ENCODE assay signal across 8 mouse cellular contexts in the genomic region with DNA sequence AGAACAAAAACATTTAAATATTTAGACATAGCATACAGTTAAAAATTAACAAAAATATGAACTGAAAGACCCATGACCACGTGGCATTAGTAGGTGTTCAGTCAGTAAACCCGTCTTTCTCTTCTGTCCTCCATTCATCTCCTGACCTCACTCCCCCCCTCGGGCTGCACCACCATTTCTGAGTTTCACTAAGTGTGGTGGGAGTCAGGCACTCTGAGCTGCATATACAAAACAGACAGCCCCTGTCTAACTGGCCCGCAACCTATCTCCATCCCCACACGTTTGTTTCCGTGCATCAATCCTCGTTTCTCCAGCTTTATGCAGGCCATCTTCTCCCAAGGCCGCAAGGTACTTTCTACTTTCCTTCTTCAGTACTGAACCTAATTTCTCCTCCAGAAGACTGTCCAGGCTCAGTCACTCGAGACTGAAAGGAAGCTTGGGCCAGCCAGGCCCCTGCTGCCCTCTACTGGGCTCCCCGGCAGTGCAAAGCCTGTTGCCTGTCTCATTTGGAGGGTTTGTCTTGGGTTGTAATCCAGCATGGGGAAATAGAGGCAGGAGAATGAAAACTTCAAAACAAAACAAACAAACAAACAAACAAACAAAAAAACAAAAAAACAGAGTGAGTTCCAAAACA. TPM values are rescaled to one million over a fixed set of nuclear protein-coding genes. Genes with fewer than 3 reads are reported as not detected.
DNase-seq lines count a peak whose midpoint lies in the region; ATAC-seq and TF ChIP-seq lines count a peak whose summit lies in the region.

No protein-coding gene starts in this region.

- ATAC-seq in frontal cortex, adult (ENCODE audit: low TSS enrichment): peak; percentile 89
- 0 out of 2 replicates have a peak, but pooled peaks have one; percentile 57 for ATAC-seq in hindbrain, embryonic 13.5 days (ENCODE audit: low FRiP score)
- ATAC-seq in megakaryocyte, adult 5-6 weeks (ENCODE audit: poor library complexity, severe bottlenecking): peak; percentile 87

- H3K4me2 ChIP-seq in hindbrain, embryonic 13.5 days: no peak overlapping the region

- peaks cover 10% of the 10 kb centered on the region for H3K36me3 ChIP-seq in hindbrain, embryonic 13.5 days

- no peaks in the 10 kb centered on the region for H3K27me3 ChIP-seq in hindbrain, embryonic 13.5 days

- no peak overlapping the region for H3K4me3 ChIP-seq in hindbrain, embryonic 13.5 days
- H3K4me3 ChIP-seq in left cerebral cortex, adult 2 months: no peak overlapping the region

- 35% methylated on average over 10 of the region's 10 CpGs for WGBS in hindbrain, embryonic 13.5 days

- no peak overlapping the region for H3K9ac ChIP-seq in hindbrain, embryonic 13.5 days

- no peaks in the 10 kb centered on the region for H3K9me3 ChIP-seq in hindbrain, embryonic 13.5 days

- peak; percentile 85 for TF ChIP-seq CTCF in left cerebral cortex, adult 2 months (IDR thresholded peaks at IDR 0.05)

- intact Hi-C loops in left cerebral cortex, adult 2 months (cut with DNase I): loop anchor here (1.0 to 5.0 kb wide), 2 partner anchors 77 to 161 kb away; no protein-coding TSS in a partner anchor

- peak; percentile 86 for DNase-seq in heart, adult 11 months
- no peak for DNase-seq in heart, adult 8-10 months (ENCODE audit: low spot score)
- DNase-seq in cerebellum, adult 8-10 months: peak; percentile 36
- peak; percentile 64 to 71 for DNase-seq in left cerebral cortex, adult 2 months (ENCODE audit: extremely low spot score in 1 of 2, low spot score in 2 of 2)
- peak; percentile 16 to 27 for DNase-seq in right cerebral cortex, postnatal 36 days (ENCODE audit: low spot score in 2 of 2)

- H3K4me1 ChIP-seq in hindbrain, embryonic 13.5 days (replicated peaks): 0 out of 2 replicates have a peak, but pooled peaks cover 3% of the 10 kb centered on the region

- H3K27ac ChIP-seq in hindbrain, embryonic 13.5 days: no peak overlapping the region
- no peak overlapping the region for H3K27ac ChIP-seq in left cerebral cortex, adult 2 months

RNA-seq across cellular contexts. Expression of a gene that starts 10.5 kb away (rescaled TPM):
- total RNA-seq in heart, adult 8-10 months (2022): 100 to 1,000 TPM; 323 to 407 (median 359) TPM
- polyA plus RNA-seq in hindbrain, embryonic 13.5 days (2015; fragmentation: Nextera tagmentation; extraction: Ambion mirVana): 563 and 564 TPM in 2 replicates
- 100 to 1,000 TPM; 168 to 210 TPM for total RNA-seq in left cerebral cortex, adult 2 months (2021)
- total RNA-seq in megakaryocyte, adult 5-6 weeks (2015): 1,284 and 1,307 TPM in 2 replicates
- 3,022 and 3,027 TPM in 2 replicates for total RNA-seq in megakaryocyte, adult 5-6 weeks (2017)

RNA-seq across cellular contexts. Expression of a gene that starts 15.3 kb away (rescaled TPM):
- total RNA-seq in heart, adult 8-10 months (2022): 1 to 10 TPM; 4.2 to 9.8 (median 6.5) TPM
- 6.5 and 6.8 TPM in 2 replicates for polyA plus RNA-seq in hindbrain, embryonic 13.5 days (2015; fragmentation: Nextera tagmentation; extraction: Ambion mirVana)
- 10 to 100 TPM; 25.5 to 31.0 TPM for total RNA-seq in left cerebral cortex, adult 2 months (2021)
- 0.02 and 0.16 TPM in 2 replicates for total RNA-seq in megakaryocyte, adult 5-6 weeks (2015)
- total RNA-seq in megakaryocyte, adult 5-6 weeks (2017): 0.18 TPM in 1 of 2 replicates, not detected in the other

Comparison
In these comparisons a context has a peak if more than half of its experiments do, and no peak if none do; other contexts are left out.
1. RNA of a gene that starts 15.3 kb away (total RNA-seq): 25.5 to 31.0 TPM in left cerebral cortex, adult 2 months and 4.2 to 9.8 TPM in heart, adult 8-10 months; 0.02 to 0.18 TPM in megakaryocyte, adult 5-6 weeks; every median in the first group is over 4 times any median in the second.
2. Peak in every context shown above with its lines, with median percentiles within 50 percentile points of each other: ATAC-seq.